Mouse (Mus musculus): ENCODE results near the gene Plagl2. TPM values are rescaled to one million over a fixed set of nuclear protein-coding genes. Genes with fewer than 3 reads are reported as not detected.
"Not testable (repeated sequence)": the region's sequence is repeated elsewhere in the genome, so short reads cannot be mapped to it uniquely, and the experiment has no call there.

The Plagl2 gene
- 1 to 10 TPM; 8.4 to 9.7 TPM for total RNA-seq (2021)

DNA sequence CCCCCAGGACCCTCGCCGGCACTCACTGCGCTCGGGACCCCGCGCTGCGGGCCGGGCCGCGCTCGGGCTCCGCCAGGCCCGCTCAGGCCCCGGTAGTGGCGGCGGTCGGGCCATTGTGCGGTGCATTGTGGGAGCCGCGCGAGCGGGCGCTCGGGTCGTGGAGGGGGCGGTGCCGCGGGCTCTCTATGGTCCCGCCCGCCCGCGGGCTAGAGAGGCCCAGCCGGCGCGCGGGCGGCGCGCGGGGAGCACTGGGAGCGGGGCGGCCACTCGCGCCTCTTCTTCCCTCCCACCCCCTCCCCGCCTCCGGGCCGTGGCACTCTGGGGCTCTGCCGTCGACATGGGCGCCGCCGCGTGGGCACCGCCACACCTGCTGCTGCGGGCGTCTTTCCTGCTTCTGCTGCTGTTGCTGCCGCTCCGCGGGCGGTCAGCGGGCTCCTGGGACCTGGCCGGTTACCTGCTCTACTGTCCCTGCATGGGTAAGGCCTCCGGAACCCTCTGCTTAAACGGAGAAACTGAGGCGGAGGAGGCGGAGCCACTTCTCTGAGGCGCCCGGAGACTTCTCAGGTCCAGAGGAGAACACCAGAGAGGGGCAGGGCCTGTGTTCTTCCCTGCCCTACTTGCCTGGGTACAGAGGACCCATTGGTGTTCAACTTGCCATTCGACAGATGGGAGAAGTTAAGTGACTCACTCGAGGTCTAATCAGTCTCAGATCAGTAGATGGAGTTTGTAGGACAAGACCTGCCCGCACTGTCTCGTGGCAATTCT lies at the start of gene Plagl2, which contains the start of gene Pofut1:
Gene Plagl2 (minus strand): TSS at position 177 of the 765 bp plus-strand sequence.
Gene Pofut1 (plus strand): TSS at position 284 of the 765 bp plus-strand sequence.
- DNase-seq: peak; percentile 91

GRCm38 (mm10) chr2:153287835-153288234 lies 46.6 kb upstream of the Plagl2 start:
- peak; percentile 39 for DNase-seq

DNA sequence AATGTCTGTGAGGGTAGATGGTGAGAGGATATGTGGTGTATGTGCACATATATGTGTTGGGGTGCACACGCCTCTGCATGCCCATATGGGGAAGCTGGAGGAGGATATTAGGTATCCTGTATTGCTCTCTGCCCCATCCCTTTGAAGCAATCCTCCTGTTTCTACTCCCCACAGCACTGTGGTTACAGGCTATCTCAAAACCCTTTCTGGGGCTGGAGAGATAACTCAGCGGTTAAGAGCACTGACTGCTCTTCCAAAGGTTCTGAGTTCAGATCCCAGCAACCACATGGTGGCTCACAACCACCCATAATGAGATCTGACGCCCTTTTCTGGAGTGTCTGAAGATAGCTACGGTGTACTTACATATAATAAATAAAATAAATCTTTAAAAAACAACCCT lies 45.3 kb upstream of the Plagl2 start:
- no peak for DNase-seq

DNA sequence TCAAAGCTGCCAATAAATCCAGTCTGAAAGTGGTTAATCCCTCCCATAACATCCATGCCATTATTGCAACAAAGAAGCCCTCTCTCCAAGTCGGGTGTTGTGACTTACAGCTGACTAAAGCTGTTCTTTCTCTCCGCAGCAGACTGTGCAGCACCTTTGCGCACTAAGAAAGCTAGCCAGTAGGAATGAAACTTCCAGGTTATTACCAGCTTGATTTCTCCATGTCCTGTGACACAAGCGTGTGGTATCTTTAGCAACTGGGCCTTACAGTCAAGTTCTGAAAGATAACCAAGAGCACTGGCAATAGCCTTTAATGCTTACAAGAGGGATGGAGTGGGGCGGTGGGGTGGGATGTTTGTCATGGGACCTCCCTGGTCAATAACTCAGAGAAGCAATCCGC lies 42.7 kb upstream of the Plagl2 start:
- no peak for DNase-seq

DNA sequence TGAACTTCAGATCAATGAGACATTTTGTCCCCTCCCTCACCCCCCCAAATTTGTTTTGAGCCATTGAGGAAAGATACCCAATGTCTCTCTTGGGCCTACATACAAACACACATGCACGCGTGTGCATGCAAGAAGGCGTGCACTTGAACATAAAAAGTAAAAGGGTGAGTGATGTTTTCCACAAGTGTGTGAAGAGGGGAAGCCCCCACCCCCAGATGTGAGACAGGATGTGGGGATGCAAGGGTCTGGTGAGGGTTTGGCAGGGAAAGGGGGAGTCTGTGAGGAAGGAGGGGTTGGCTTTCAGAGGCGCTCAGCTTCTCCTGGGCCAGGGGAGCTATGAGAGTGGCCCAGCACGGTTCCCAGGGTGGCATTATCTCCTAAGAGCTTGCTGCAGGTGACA lies 37.1 kb upstream of the Plagl2 start:
- DNase-seq: no peak

DNA sequence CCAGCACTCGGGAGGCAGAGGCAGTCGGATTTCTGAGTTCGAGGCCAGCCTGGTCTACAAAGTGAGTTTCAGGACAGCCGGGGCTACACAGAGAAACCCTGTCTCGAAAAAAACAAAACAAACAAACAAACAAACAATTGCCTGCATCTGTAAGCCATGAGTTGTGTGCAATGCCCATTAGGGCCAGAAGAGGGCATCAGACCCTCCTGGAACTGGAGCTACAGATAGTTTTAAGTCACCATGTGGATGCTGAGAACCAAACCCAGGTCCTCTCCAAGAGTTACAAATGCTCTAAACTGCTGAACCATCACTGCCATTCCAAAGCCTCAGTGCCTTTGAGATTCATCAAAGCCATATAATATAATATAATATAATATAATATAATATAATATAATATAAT lies 35.6 kb upstream of the Plagl2 start:
- DNase-seq: not testable (repeated sequence)

DNA sequence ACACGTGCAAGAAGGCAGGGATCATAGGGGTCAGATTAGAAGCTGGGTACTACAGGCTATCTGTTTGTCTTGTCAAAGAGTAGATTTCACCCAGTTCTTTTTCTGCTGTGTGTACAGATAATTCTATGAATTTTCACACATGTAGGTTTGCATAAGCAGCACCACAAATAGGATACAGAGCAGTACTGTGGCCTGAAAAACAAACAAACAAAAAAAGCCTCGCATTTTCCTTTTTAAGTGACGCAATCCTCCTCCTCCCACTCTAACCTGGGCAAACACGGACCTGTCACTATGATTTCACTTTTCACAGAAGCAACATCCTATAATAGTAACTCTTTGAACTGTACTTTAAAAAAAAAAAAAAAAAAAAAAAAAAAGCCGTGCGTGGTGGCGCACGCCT lies 35.2 kb upstream of the Plagl2 start:
- no peak for DNase-seq

DNA sequence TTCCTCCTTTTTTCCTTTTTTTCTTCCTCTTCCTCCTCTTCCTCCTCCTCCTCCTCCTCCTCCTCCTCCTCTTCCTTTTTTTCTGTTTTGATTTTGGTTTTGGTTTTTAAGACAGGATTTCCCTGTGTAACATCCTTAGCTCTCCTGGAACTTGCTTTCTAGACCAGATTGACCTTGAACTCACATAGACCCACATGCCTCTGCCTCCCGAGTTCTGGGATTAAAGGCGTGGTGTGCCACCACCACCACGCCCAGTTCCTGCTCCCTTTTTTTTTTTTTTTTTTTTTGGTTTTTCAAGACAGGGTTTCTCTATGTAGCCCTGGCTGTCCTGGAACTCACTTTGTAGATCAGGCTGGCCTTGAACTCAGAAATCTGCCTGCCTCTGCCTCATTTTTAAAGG lies 34.4 kb upstream of the Plagl2 start:
- DNase-seq: not testable (repeated sequence)

DNA sequence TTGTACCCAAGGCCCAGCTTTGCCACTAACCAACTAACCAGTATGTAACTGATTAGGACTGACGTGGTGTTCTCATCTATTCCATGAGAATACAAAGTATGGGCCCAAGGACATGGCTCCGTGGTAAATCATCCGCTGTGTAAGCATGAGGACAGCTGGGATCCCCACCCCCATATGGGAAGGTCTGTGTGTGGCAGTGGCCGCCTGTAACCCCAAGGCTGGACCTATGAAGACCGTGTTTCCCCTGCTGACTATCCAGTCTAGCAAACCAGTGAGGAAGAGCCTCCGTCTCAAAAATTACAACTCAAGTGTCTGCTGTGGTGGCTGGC lies 33.7 kb upstream of the Plagl2 start:
- DNase-seq: no peak

GRCm38 (mm10) chr2:153274200-153274918 lies 33.1 kb upstream of the Plagl2 start:
- not testable (repeated sequence) for DNase-seq

- not testable (repeated sequence) for DNase-seq
These were observed 29.1 kb upstream of the Plagl2 start for GRCm38 (mm10) chr2:153270231-153270915.

GRCm38 (mm10) chr2:153267331-153267730 lies 26.1 kb upstream of the Plagl2 start:
- no peak for DNase-seq

GRCm38 (mm10) chr2:153263053-153263452 lies 21.8 kb upstream of the Plagl2 start:
- DNase-seq: no peak

DNA sequence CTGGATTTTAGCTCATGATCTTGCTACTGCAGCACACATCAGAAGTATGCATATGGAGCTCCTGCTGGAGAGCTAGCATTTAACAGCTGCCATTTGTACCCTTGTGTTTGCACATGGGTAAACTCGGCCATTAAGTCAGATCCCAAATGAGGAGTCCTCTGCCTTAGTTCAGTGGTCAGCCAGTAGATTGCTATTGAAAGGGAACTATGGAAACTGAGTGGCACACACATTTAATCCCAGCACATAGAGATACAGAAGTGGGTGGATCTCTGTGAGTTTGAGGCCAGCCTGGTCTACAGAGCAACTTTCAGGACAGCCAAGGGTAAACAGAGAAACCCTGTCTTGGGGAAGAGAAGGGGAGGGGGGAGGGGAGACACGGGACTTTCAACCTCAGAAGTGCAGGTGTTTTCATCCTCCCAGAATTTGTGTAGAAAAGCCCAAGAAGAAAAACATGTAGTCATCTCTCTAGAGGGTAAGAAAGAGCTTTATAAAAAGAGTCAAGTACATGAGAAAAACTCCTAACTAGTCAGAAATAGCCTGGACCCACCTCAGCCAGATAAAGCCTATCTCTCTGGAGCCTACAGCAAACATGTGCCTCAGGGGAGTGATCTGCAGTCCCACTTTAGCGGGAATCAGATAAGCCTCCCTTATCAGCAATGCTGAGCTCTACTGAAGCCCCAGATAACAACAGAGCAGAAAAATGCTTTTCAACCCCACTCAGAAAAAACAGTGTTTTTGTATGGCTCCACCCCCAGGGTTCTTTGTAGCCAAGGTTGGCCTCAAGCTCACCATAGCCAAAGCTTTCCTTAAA lies 18.8 kb upstream of the Plagl2 start:
- DNase-seq: no peak

GRCm38 (mm10) chr2:153259030-153259863 lies 18.0 kb upstream of the Plagl2 start:
- no peak for DNase-seq

- no peak for DNase-seq
These were observed 15.4 kb upstream of the Plagl2 start for GRCm38 (mm10) chr2:153256604-153257003.

DNA sequence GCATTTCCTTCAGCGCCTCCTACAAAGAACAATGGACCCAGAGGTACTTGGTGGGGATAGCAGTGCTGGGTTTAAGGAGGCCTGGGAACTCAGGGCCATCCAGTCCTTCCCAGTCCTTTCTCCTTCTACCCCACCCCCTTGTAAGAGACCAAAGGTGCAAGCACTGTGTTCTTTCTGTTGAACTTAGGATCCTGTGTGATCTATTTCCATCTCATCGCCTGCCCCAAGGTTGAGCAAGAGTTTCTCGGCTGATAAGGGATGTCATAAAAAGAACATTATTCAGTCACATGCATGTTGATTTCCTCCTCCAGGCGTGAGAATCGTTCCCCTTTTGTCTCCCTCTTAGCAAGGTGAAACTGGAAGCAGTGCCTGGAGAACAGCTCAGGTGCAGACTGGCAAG lies 8.5 kb upstream of the Plagl2 start:
- no peak for DNase-seq

DNA sequence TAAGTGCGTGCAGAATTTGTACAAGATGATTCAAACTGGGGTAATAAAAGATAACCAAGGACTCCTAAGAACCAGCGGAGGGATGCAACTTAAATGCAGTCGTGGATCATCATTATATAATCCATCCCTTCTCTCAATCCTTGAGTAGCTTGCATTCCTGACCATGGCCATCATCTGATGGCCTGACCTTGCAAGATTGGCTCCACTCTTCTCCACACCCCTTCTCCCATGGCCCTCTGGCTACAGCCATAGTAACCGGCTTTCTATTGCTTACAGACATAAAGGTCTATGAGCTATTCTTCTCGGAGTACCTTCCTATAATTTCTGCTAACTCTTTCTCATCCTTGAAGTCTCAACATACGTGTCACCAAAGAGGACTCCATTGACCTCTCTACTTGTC lies 930 bp upstream of the Plagl2 start:
- no peak for DNase-seq

DNA sequence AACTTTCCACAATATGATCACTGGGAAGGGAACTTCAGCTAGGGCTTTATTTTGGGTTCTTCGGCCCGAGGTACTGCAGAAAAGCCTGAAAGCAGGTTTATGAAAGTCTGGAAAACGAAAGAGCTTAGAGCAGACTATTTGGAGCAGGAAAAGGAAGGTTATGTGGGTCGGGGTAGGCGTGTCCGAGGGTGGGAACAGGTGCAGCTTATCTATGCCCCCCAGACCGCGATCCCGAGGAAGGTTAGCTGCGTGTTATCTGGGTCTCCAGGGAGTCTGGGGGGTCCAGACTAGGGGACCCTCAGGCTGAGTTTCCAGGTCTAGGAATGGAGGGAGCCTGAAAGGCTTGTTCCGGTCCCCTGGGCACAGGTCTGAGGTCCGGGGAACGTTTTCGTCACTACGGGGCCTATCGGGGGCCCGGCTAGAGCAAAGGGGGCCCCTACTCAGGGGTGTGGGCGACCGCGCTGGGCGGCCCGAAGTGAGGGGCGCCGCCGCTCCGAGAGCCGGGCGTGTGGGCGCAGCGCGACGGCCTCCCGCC lies 458 bp downstream of the Plagl2 start:
- no peak for DNase-seq

GRCm38 (mm10) chr2:153239860-153240480 lies 1.3 kb downstream of the Plagl2 start:
- no peak for DNase-seq

All from heart, postnatal 4 days (tissue).